Mouse (Mus musculus) c-Kit-positive CD71-negative TER-119-negative erythroid progenitor cells, embryonic 14.5 days (primary cell): ENCODE results near the gene Wdr38.
A peak's percentile ranks its signal among the peaks of the same experiment; 100 is the strongest.

Source experiments
- DNase-seq: peaks from one replicate; pipeline ENCODE4 v3.0.0-alpha.2; 2013; ENCODE audit warnings: low read depth

Gene Wdr38

DNA sequence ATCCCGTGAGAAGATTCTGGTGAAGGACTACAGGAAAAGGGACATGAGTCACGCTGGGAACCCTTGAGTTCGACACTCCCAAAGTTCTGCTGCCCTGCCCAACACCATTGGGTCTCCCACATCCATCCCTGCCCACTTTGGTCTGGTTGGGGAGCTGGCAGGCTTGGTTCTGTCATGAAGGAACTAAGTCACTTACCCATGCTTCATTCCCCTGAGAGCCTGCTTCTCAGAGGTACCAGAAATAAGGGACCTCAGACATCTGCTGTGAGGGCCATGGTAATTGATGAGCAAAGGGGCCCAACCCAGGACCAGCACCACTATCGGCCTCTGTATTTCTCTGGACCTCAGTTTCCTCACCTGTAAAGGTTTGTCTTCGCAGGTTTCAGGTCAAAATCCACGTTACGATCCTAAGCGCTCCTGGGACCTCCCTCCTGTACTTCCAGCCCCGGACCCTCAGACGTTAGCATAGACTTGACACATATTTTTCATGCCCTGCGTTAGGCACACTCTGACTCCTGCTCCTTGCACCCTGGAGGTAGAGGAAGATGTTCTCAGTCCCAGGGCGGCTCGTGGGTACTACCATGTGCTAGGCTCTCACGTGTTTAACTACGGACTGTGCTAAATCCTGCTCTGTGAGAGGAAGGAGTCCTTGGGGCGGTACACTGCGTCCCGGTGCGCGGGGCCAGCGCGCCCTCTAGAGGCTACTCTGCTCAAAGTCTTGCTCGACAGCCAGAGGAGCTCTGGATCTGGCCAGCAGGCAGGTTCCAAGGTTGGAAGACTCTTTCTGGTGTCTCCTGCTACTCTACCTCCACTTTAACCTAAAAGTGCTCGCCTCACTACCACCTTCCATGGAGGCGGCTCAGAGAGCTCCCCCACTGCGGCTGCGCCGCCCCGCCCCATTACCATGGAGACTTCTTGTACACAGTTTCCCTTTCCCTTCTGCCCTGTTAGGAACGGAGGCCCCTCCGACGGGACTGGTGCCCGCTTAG, at the start of gene Wdr38:
Gene Wdr38 (plus strand): TSS at position 91 of the 989 bp plus-strand sequence.
- DNase-seq, result peak; percentile 82

DNA sequence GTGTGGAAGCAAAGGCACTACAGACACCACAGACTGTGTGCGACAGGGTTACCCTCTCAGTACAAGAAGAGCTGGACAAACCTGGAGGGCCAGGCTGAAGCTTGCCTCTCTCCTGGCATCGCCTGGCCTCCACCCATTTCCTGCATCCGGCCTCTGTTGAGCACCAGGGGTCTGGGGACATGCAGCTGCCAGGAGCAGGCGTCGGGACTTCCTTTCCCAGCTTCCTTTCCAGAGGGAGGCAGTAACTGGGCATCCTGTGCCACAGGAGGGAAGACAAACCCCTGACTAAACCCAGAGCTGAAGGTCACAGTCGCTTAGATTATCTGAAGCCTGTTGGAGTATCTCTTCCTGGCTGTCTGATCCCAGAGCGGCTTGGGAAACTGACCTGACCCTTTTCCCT, 49.7 kb upstream of the Wdr38 start:
- no peak for DNase-seq

DNA sequence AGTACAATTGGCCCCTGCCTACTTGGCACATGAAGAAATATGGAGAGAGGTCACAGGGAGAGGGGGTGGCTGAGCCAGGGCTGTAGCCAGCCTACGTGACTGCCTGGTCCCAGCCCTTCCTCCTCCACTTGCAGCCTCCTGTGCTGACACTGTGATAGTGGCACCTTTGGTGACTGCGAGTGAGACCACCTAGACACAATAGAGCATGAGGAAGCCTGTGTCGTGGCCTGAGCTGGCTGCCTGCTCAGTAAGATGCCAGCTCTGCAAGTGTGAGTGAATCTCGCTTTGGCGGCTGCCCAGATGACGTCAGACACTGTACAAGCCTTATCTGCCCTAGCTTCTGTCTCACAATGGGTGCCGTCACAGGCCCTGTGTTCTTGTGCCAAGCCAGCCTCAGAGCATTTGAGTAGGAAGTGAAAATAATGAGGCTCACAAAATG, 47.0 kb upstream of the Wdr38 start:
- no peak for DNase-seq

DNA sequence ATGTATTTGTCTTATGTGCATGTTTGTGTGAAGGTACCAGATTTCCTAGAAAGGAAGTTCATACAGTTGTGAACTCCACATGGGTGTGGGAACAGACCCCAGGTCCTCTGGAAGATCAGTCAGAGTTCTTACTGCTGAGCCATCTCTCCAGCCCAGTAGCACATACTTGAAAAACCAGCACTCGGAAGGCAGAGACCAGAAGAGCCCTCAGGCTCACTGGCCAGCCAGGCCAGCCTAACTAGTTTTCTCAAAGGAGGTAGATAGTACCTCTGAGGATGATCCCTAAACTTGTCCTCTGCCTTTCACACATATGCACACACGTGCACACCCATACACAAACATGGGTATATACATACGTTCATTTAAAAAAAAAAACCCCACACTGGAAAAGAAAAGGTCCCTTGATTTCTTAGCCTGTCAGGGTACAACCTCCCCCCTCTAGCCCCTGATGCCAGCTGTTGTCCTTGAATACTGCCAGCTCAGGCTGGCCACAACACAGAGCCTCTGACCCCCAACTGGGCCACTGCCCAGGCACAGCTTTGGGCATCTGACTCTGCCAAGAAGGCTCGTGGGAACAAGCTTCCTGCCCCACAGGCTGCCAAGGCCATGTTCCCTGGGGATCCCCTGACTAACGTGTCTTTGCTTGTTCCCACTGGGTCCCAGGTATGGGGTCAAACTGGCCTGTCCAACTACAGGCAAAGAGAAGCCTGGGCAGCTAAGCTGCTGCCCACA, 44.0 kb upstream of the Wdr38 start:
- DNase-seq, result no peak

DNA sequence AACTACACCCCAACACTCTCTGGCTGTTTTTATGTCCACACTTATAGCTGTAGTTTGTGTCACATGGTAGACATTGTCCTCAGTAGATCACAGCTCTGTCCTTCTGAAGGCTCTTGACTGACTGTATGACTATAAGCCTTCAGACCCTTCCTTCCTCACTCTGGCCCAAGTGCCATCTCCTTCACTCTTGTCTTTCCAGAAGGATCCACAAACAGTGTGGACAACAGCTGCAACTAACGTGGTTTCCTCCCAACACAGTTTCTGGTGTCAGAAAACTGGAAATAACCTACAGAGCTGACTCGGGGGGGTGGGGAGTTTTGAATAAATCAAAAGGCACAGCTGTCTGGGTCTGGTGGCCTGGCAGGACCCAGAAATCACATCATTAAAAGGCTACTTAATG, 41.2 kb upstream of the Wdr38 start:
- no peak for DNase-seq

DNA sequence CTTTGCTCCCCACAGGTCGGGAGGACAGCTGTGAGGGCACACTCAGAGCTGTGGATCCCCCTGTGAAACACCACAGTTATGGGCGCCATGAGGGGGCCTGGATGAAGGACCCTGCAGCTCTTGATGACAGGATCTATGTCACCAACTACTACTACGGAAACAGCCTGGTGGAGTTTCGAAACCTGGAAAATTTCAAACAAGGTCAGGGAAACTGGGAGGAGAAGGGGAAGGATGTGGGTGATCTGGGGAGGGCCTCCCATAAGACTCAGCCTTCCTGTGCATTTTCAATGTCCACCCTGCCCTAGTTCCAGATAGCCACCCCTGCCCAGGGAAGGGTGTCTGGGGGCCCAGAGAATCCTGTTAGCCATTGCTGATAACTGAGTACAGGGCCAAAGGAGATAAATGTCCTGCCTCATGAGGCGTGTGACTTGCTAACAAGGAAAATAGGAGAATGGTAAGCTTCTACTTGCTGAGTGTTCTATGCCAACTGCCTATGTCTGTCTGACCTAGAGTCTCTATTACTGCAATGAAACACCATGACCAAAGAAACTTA, 39.5 kb upstream of the Wdr38 start:
- DNase-seq, result no peak

DNA sequence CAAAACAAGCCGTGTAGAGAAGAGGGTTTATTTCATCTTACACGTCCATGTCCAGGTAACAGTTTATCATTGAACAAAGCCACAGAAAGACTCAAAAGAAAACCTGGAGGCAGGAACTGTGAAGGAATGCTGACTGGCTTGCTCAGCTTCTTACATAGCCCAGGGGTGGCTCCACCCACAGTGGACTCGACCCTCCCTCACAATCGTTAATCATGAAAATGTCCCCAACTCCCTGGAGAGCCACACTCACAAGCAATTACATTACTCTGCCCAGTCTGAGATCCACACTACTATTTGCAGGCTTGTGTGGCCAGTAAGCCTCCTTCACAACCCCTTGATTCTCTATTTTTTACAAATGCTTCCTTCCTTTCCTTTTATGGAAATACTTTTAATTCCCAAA, 33.1 kb upstream of the Wdr38 start:
- DNase-seq, result no peak

DNA sequence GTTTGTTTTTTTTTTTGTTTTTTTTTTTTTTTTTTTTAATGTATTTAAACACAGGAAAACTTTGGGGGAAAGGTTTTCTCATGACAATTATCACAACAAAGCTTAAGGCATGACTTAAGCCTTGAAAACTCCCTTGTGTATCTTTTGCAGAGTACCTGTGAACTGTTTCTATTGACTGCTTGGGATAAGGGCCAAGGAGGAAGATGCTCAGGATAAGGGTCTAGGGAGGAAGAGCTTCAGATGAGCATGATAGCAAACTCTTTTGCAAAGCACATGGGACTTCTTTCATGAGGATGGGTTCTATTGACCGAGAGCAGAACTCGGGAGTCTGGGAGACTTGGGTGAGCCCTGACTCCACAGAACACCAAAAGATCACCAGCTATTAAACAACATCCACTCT, 27.6 kb upstream of the Wdr38 start:
- no peak for DNase-seq

DNA sequence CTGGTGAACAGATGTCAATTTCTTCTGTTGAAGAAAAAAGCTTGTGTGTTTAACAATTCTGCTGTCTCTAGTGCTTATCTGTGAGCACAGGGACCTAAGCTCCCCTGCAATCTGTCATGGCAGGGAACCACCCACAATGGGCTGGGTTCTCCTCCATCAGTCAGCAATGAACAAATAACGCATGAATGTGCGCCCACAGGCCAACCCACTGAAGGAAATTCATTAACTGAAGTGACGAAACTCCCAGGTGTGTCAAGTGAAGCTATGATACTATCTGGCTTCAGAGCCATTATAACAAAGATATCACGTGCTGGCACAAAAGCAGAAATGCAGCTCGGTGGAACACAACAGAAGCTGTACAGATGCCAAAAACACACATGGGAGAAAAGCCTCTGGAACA, 27.2 kb upstream of the Wdr38 start:
- no peak for DNase-seq

DNA sequence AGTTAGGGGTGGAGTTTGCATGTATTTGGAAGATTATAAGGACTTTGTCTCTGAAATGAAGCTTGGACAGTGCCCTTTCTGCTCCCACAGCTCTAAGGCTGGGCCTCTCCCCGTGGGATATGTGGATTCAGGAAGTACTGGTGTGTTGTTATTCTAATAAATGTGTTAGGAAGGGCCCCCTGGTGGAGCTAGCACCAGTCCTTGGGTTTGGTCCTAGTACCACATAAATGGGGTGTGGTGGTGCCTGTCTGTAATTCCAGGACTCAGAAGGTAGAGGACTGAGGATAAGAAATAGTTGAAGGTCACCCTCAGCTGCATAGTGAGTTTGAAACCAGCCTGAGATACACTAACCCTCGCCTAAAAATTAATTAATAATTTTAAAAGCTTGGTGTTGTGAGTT, 24.1 kb upstream of the Wdr38 start:
- DNase-seq, result no peak

DNA sequence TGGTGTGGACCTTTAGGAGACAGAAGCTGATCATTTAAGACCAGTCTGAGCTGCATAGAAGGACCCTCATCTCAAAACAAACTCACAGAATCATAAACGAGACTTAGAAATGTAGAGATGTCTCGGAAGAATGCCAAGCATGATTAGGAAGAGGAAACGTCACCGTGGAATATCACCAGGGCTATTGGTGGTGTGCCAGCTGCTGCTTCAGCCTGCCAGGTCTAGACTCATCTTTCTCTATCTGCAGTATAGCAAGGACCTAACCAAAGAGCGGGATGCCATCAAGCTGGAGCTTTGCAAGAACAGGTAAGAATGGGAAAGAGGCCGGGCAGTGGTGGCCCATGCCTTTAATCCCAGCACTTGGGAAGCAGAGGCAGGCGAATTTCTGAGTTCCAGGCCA, 23.6 kb upstream of the Wdr38 start:
- DNase-seq, result no peak

DNA sequence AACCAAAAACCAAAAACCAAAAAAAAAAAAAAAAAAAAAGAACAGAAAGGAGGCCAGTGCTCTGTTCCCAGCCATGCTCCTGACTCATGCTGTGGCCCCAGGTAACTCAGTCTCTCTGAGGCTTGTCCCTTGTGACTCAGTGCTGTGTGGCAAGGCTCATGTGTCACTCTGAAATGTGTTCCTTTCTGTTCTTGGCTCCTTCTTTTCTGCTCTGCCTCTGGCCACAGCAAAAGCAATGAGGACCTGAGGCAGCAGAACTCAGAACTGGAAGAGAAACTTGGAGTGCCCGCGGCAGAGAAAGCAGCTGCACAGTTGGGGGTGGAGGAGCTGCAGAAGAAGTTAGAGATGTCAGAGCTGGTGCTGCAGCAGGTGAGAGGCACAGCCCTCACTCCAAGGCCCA, 23.1 kb upstream of the Wdr38 start:
- DNase-seq, result no peak

DNA sequence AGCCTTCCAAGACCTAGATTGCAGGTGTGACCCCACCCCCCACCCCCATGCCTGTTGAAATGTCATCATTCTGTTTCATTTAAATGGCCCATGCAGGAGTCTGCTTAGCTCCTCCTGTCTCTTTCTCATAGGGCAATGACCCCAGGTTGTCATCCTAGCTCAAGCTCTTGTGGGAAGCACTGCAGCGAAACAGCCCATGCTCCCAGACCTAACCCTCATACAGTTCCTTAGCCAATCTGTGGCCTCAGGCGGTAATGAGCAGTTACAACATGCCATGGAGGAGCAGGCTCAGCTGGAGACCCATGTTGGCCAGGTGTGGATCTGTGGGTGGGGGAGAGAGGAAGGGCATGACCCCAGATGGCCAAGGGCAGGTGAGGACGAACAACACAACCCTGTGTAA, 22.1 kb upstream of the Wdr38 start:
- DNase-seq, result no peak

DNA sequence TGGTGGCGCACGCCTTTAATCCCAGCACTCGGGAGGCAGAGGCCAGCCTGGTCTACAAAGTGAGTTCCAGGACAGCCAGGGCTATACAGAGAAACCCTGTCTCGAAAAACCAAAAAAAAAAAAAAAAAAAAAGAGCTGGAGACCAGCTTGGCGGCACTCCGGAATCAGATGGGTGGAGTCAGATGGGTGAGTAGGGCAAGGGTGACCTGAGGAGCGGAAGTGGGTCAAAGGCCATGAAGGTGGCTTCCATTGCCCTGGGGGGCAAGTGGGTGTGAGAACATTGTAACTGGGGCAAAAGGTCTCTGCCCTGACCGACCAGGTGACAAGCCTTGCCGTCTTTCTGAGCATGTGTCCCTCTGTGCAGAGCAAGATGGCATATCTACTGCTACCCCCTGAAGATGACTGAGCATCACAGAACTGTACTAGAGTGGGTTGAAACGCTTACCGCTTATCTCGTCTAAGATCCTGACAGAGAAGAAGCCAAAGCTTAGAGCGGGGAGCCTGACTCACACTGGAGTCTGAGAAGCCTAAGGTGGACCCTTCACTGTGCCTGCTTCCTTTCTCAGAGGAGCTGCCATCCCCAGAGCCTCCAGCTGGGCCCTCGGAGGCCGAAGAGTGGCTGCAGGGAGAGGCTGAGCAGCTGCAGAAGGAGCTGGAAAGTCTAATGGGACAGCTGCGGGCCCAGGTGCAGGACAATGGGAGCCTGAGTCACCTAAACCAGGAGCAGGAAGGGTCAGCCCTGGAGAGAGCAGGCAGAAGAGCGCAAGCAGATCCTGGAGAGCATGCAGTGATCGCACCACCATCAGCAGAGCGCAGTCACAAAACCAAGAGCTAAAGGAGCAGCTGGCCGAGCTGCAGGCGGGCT, 21.1 kb upstream of the Wdr38 start:
- no peak for DNase-seq

DNA sequence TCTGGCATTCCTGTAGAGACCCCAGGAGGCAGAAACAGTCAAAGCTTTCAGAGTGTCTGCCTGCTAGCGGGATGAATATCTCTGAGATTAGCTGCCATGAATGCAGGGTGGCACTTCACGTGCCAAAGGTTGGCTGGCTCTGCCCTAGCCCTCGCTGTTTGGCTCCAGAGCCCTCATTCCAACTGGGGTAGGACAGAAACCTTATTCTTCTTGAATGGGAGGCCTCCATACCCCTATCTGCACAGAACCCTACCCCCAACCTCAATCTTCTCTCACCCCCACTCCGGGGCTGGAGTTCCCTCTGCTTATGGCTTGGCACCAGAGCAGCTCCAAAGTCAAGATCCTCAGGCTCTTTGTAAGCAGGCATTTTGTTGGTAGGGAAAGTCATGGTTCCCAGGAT, 19.4 kb upstream of the Wdr38 start:
- no peak for DNase-seq

DNA sequence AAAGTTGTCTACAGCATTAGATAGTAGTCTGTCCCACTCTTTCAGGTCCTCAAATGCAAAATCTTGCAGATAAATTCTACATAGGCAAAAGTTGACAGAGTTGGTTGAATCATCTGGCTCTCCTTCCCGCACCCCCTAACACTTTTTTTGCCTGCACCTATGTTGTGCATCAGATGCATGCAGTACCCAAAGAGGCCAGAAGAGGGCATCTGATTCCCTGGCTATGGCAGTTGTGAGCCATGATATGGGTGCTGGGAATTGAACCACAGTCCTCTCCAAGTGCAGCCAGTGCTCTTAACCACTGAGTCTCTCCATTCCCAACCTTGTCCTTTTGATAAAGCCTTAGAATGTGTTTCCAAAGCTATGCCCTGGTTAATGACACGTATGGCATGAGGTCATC, 13.8 kb upstream of the Wdr38 start:
- no peak for DNase-seq

DNA sequence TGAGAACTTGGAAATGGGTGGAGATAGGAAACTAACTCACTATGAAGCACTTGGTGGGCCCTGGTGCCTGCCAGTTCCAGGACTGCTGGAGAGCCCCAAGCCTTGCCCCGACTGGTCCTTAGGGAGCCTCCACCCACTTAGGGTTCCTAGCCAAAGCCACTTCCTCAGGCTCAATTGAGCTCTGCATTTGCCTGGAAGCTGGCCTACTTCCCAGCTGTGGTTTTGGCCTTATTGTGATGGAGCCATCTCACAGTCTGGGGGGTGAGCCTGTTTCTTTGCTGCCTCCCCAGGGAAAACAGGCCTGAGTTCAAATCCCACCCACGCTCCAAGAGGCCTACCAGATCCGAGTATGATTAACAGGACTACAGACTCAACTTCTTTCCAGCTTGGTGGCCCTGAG, 10.7 kb upstream of the Wdr38 start:
- DNase-seq, result no peak

DNA sequence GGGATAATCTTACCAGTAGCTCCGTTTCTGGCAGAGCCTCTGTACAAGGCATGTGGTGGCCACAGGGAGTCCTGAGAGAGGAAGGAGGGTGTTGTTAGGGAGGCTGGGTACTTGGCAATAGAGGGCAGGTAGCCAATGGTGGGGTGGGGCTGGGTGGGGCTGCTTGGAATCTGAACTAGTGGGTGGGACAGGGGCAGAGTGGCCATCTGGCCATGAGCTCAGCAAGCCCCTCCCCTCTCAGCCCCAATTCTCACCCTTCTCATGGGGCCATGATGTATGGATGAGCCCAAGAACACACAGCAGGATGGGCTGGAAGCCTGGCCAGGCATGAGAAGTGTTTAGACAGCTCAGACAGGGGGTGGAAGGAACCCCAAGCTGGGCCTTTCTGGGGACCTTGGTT, 9.9 kb upstream of the Wdr38 start:
- DNase-seq, result no peak

DNA sequence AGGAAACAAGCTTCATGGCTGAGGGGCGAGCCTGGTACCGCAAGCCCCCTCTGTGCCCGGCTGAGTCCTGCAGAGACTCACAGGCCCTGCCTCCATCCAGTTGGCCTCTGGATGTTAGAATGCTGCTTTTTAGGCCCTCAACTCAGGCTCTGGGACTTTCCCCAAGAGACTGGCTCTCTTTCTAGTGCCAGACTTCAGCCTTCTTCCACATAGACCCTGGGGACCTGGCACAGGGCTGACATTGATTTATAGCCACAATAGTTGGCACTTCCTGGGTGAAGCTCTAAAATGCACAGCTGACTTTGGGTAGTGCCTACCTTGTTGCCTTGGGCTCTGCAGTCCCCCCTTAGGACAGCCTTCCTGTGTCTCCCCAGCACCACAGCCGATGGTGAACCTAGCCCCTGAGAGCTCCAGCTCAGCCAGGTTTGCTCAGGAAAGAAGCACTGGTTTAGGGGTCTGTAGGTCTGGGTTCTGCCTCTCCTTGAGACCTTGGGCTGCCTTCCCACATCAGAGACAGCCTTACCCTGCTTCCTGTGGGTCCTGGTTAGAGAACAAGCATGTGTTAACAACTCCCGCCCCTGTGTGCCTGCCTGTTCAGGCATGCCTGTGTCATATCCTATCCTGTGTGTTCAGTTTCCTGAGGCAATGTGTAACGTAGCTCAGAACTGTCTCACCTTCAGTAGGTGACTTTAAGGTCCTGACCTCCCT, 9.3 kb upstream of the Wdr38 start:
- DNase-seq, result no peak

DNA sequence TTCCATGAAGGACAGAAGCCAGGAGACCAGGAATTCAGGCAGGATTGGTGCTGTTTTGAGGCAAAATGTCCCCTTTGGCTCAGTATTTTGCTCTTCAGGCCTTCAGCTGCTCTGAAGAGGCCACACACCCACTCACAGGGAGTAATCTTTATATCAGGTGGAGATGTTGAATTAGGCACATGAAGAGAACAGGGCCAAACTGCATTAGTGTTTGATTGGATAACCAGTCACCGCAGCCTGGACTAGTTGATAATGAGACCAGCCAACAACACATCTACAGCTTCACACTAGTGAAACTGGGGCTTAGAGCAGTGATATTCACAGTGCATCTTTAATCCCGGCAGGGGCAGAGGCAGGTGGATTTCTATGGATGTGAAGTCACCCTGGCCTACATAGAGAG, 8.3 kb upstream of the Wdr38 start:
- no peak for DNase-seq

DNA sequence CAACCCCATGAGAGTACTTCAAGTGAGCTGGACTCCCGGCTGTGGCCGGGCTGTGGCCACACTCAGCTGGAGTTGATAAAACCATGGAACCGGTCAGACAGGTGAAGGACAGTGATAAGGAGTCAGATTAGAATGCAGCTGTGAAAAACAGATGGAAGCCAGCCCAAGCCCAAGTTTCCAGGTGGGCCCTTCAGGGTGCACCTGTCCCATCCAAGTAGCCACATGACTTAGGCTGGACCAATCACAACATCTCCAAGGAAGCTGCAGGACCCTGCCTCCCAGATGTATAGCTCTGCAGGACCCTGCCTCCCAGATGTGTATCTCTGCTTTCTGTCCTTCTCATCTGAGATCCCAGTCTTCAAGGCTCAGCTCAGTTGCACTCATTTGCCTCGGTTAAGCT, 5.3 kb upstream of the Wdr38 start:
- DNase-seq, result no peak
